Mouse (Mus musculus): ENCODE measurements around the gene Polr2g. TPM values are rescaled to one million over a fixed set of nuclear protein-coding genes. Genes with fewer than 3 reads are reported as not detected.

The Polr2g gene
- polyA plus RNA-seq, 1 experiment from 2014 or later, result 105 TPM

DNA sequence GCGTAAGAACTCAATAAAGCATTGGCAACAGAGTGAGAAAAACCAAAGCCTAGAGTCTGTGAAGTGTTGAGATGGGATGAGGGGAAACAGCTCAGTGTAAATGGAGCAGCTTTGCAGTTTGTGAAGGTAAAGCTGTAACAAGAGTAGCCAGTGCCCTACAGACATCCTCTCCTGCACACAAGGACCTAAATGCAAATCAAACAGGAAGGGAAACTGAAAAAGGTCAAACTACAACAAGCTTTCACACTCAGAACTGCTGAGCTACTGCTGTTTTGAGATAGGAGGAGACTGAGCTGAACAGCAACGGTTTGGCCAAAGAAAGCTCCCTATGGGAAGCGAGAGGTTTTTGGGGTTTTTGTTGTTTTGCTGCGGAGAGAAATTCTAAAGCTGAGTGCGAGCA lies 8.4 kb upstream of the Polr2g start:
- H3K27me3 ChIP-seq (replicated peaks), result no peaks in the 10 kb centered on the region
- H3K4me1 ChIP-seq, result peaks cover 21% of the 10 kb centered on the region
- no peak for ATAC-seq
- H3K9ac ChIP-seq, result no peak overlapping the region
- H3K36me3 ChIP-seq, result peaks cover 64% of the 10 kb centered on the region
- WGBS (ENCODE audit: insufficient replicate concordance), result 87% methylated on average over 5 of the region's 5 CpGs
- H3K4me3 ChIP-seq, result no peak overlapping the region
- no peak overlapping the region for H3K4me2 ChIP-seq
- peak overlapping the region; percentile 12 for H3K27ac ChIP-seq
- no peaks in the 10 kb centered on the region for H3K9me3 ChIP-seq (replicated peaks)

DNA sequence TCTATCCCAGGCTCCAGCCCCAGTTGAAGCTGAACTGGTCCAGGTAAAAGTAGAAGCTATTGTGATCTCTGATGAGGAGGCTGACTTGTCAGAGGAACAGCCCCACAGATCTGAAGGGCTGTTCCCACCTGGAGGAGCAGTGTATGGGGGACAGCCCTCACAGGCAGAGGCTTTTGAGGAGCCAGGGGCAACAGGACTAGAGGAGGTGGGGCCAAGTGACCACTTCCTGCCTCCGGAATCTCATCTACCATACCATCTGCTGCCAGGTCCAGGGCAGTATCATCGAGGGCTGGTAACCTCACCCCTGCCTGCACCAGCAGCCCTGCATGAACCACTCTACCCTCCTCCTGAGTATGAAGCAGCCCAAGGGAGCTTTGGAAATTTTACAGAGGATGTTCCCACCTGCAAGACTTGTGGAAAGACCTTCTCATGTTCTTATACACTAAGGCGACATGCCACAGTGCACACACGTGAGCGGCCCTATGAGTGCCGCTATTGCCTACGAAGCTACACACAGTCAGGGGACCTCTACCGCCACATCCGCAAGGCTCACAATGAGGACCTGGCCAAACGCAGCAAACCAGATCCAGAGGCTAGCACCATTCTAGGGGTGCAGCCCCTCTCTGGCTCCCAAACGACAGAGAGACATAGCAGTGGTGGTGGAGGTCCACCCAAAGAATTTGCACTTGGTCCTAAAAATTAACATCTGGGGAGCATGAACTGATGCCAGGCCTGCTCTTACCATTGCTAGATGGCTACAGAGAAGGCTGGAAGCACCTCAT lies 5.7 kb upstream of the Polr2g start:
- H3K9ac ChIP-seq, result no peak overlapping the region
- WGBS (ENCODE audit: insufficient replicate concordance), result 63% methylated on average over 11 of the region's 11 CpGs
- no peaks in the 10 kb centered on the region for H3K9me3 ChIP-seq (replicated peaks)
- peak overlapping the region; percentile 81; the same call in 1 of the 2 replicates for H3K4me2 ChIP-seq
- no peak overlapping the region for H3K4me3 ChIP-seq
- peaks cover 30% of the 10 kb centered on the region for H3K4me1 ChIP-seq
- no peak for ATAC-seq
- H3K36me3 ChIP-seq, result peaks cover 42% of the 10 kb centered on the region
- H3K27ac ChIP-seq, result peak overlapping the region; percentile 78
- no peaks in the 10 kb centered on the region for H3K27me3 ChIP-seq (replicated peaks)

DNA sequence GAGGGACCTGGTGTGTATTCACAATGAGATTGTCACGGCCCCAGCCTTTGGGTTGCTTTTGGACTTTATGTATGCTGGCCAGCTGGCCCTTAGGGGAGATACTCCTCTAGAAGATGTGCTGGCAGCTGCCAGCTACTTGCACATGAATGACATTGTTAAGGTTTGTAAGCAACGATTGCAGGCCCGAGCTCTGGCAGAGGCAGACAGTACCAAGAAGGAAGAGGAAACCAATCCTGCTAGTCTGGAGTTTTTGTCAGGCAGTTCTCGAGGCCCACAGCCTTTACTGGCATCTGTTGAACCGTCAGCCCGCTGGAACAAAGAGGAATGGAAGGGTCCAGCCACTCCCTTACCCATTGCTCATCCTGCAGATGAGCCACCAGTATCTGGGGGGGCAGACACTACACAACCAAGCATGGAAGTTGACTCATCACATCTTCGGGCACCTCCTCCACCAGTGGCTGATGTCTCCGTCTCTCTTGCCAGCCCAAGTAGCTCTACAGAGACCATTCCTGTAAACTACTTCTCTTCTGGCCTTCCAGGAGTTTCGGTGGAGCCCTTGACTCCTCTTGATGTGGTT lies 4.9 kb upstream of the Polr2g start:
- H3K9me3 ChIP-seq (replicated peaks), result no peaks in the 10 kb centered on the region
- no peaks in the 10 kb centered on the region for H3K27me3 ChIP-seq (replicated peaks)
- peak overlapping the region; percentile 67 for H3K4me3 ChIP-seq
- H3K36me3 ChIP-seq, result peaks cover 34% of the 10 kb centered on the region
- H3K4me1 ChIP-seq, result peaks cover 35% of the 10 kb centered on the region
- H3K9ac ChIP-seq, result peak overlapping the region; percentile 34
- peak overlapping the region; percentile 81 for H3K4me2 ChIP-seq
- peak overlapping the region; percentile 78 for H3K27ac ChIP-seq
- 65% methylated on average over 9 of the region's 9 CpGs for WGBS (ENCODE audit: insufficient replicate concordance)
- no peak for ATAC-seq

DNA sequence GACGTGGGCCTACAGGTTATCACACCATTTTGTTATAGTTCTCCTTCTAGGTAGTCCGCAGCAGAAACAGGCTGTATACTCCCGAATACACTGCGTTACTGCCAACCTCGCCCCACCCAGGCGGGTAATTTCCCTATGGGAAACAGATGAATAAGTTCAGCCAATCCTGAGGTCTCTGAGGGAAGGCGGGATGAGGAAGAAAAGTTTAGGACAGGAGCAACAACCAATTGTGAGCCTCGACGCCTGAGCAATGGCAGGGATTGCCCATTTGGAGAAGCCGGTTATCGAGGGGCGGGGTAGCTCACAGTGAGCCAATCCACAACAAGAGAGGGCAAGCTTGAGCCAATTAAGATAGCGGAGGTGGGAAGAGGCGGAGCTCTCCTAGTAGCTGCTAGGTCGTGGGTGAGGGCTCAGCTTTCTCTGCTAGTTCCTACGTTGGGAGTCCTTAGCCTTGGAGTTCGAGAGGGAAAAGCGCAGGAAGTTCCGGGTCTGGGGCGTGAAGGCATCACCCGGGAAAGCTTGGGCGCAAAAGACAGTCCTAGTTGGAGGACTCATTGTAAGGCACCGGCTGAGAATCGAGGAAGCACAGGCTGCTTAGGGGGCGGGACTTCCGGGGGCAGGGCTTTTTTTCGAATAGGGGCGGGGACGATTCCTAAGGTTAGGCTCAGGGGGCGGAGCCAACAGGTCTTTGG lies 3.9 kb upstream of the Polr2g start, which contains the start of gene Zbtb3:
Zbtb3 (plus strand) TSS at position 426 of the 692 bp plus-strand sequence.
- H3K4me3 ChIP-seq, result peak within 1 kb of the TSS; percentile 67
- under 1% methylated on average over 30 of the region's 30 CpGs for WGBS (ENCODE audit: insufficient replicate concordance)
- ATAC-seq, result peak; percentile 96
- H3K9ac ChIP-seq, result peak within 1 kb of the TSS; percentile 68
- H3K27ac ChIP-seq, result peak within 1 kb of the TSS; percentile 83
- H3K36me3 ChIP-seq, result peaks cover 24% of the 10 kb centered on the region
- no peaks in the 10 kb centered on the region for H3K27me3 ChIP-seq (replicated peaks)
- H3K4me2 ChIP-seq, result peak within 1 kb of the TSS; percentile 81
- peaks cover 41% of the 10 kb centered on the region for H3K4me1 ChIP-seq
- H3K9me3 ChIP-seq (replicated peaks), result no peaks in the 10 kb centered on the region

DNA sequence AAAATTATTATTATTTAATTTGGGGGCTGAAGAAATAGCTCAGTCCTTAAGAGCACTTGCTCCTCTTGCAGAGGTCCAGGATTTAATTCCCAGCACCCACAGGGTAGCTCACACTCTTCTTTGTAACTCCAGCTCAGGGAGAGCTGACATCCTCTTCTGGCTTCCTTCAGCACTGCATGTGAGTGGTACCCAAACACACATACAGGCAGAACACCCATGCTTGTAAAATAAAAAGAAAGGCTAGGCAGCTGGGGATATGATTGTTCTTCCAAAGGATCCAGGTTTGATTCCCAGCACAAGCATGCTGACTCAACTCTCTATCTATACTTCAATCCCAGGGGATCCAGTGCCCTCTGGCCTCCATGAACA lies 554 bp upstream of the Polr2g start:
- H3K4me2 ChIP-seq, result peak overlapping the region; percentile 81
- ATAC-seq, result no peak

DNA sequence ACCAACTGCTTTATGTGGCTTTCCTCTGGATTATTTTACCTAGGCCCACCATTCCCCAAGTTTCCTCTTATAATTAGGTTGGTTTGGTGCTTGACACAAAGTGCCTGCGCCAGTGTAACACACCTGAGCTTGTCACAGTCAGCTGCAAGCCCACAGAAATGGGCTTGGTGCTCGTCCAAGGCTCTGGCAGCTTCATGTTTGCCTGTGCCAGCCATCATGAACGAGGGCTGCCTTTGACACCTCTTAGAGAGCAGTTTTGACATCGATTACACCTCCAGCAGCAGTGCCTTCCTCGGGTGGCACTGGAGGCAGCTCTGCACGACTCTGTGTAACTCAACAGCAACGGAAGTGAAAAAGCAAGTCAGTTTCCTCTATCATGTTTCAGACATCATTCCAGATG lies 8.2 kb downstream of the Polr2g start:
- 74% methylated on average over 7 of the region's 7 CpGs for WGBS (ENCODE audit: insufficient replicate concordance)

More for the DNA sequence above, 554 bp upstream of the Polr2g start:
- H3K9me3 ChIP-seq (replicated peaks), result no peaks in the 10 kb centered on the region
- peaks cover 45% of the 10 kb centered on the region for H3K4me1 ChIP-seq
- H3K27ac ChIP-seq, result no peak overlapping the region
- H3K4me3 ChIP-seq, result peak overlapping the region; percentile 76
- peak overlapping the region; percentile 74; the same call in 1 of the 2 replicates for H3K9ac ChIP-seq
- H3K27me3 ChIP-seq (replicated peaks), result no peaks in the 10 kb centered on the region
- H3K36me3 ChIP-seq, result peaks cover 25% of the 10 kb centered on the region

DNA sequence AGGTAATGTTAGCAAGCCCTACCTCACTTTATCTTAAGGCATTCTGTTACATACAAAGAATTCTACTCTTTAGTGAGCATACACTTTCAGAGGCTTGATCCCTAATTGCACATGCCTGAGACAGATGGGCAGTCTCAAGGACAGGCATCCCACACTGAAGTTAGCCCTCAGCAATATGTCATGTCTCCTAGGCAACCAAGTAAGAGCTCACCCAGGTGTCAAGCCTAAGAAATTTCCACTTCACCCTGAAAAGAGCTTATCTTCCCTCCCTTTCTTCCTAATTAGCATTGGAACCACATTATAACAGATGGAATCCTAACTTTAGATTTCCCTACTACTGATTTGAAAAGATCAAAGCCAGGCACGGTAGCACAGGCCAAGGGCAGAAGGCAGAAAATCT lies 9.2 kb downstream of the Polr2g start:
- Histone ChIP-seq H3K4me3 (no peak overlapping the region), H3K4me1 (peaks cover 17% of the 10 kb centered on the region), H3K36me3 (peaks cover 26% of the 10 kb centered on the region), H3K9ac (no peak overlapping the region), H3K27ac (0 out of 2 replicates have a peak overlapping the region, but pooled peaks have one; percentile 7), H3K9me3 (replicated peaks) (peaks cover 9% of the 10 kb centered on the region; the same call in 1 of the 2 replicates), H3K4me2 (no peak overlapping the region), H3K27me3 (replicated peaks) (no peaks in the 10 kb centered on the region)
- WGBS (ENCODE audit: insufficient replicate concordance), result 61% methylated on average over 1 of the region's 1 CpGs
- no peak for ATAC-seq

More for the DNA sequence above, 8.2 kb downstream of the Polr2g start:
- Histone ChIP-seq H3K4me3 (no peak overlapping the region), H3K27me3 (replicated peaks) (no peaks in the 10 kb centered on the region), H3K36me3 (peaks cover 36% of the 10 kb centered on the region), H3K4me2 (no peak overlapping the region), H3K4me1 (peaks cover 12% of the 10 kb centered on the region), H3K9ac (no peak overlapping the region), H3K9me3 (replicated peaks) (peaks cover 9% of the 10 kb centered on the region; the same call in 1 of the 2 replicates), H3K27ac (no peak overlapping the region)
- no peak for ATAC-seq

DNA sequence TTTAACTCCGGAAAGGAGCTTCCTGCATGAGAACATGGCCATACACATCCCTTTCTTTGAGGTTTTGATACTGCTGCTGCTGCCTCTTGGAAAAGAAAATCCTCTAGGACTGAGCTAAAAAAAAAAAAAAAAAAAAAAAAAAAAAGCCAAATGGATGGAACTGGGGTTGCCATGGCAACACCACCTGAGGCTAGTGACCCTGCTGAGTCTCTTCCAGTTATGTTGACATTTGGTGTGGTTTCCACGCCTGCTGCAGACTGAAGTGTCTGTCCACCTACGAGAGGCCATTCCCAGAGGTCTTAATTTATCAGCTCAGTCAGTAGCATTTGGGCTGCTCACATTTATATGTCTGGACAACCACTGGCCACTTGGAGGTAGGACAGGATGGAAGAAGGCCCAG lies 9.9 kb downstream of the Polr2g start:
- WGBS (ENCODE audit: insufficient replicate concordance), result 46% methylated on average over 3 of the region's 3 CpGs
- no peak for ATAC-seq

DNA sequence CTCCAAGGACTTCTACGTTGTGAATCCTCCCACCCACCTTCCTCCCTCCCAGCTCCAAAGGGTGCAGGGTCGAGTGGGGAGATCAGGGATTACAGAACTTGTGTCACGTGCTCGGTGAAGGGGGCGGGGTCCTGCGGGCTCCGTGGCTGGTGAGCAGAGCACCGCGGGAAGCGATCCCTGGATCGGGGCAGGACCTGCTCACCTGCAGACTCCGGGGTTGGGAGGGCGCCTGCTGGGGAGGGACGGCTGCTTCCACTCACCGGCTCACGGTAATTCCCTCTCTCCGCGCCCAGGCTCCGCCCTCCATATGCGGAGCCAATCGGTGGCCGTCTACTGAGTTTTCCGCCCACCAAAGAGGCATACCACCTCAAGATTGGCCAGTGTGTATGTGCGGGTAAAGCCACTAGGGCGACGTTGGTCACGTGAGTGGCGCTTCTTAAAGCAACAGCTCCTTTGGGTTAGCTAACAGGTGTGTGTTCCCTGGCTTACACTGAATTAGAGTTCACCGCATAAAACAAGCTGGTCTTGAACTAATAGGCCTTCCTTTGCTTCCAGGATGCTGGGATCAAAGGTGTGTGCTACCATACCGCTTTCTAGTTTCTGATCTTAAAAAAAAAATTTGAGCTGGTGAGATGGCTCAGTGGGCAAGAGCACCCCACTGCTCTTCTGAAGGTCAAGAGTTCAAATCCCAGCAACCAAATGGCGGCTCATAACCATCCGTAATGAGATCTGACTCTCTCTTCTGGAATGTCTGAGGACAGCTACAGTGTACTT lies 12.2 kb downstream of the Polr2g start, which contains the start of gene Taf6l:
Taf6l (minus strand) TSS at position 410 of the 774 bp plus-strand sequence.
- peak within 1 kb of the TSS; percentile 82 for H3K27ac ChIP-seq
- H3K9me3 ChIP-seq (replicated peaks), result no peaks in the 10 kb centered on the region
- peaks cover 35% of the 10 kb centered on the region for H3K36me3 ChIP-seq
- peak within 1 kb of the TSS; percentile 73 for H3K4me3 ChIP-seq
- peak within 1 kb of the TSS; percentile 74 for H3K4me2 ChIP-seq
- peaks cover 17% of the 10 kb centered on the region for H3K4me1 ChIP-seq
- under 1% methylated on average over 32 of the region's 32 CpGs for WGBS (ENCODE audit: insufficient replicate concordance)
- ATAC-seq, result peak; percentile 99
- no peaks in the 10 kb centered on the region for H3K27me3 ChIP-seq (replicated peaks)
- H3K9ac ChIP-seq, result peak within 1 kb of the TSS; percentile 80

More for the DNA sequence above, 9.9 kb downstream of the Polr2g start:
- no peak overlapping the region for H3K4me2 ChIP-seq
- peaks cover 17% of the 10 kb centered on the region for H3K4me1 ChIP-seq
- H3K27ac ChIP-seq, result 0 out of 2 replicates have a peak overlapping the region, but pooled peaks have one; percentile 7
- H3K4me3 ChIP-seq, result no peak overlapping the region
- H3K9me3 ChIP-seq (replicated peaks), result peaks cover 6% of the 10 kb centered on the region; the same call in 1 of the 2 replicates
- no peak overlapping the region for H3K9ac ChIP-seq
- H3K27me3 ChIP-seq (replicated peaks), result no peaks in the 10 kb centered on the region
- H3K36me3 ChIP-seq, result peaks cover 26% of the 10 kb centered on the region

DNA sequence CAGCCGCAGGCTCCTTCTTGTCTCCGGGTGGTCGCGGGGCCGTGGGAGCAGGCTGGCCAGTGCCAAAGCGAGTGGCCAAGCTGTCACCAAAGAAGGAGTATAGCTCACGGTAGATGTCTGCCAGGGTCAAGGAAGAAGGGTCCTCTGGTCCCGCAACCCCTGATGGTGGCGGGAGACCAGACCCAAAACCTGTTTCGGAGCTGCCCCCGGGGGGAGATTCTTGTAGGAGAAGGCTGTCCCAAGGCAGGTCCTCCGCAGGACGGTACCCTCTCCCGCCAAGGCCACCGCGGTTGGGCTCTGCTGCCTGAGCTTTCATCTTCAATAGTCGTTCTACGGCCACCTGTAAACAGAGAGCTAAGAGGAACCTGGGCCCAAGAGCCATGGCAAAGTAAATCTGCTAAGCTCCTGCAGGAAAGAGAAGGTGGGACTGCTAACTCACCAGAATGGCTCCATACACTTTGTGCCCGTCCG lies 23.4 kb downstream of the Polr2g start:
- Histone ChIP-seq H3K36me3 (peaks cover 53% of the 10 kb centered on the region), H3K9ac (peak overlapping the region; percentile 96), H3K27ac (peak overlapping the region; percentile 99), H3K27me3 (replicated peaks) (no peaks in the 10 kb centered on the region), H3K9me3 (replicated peaks) (no peaks in the 10 kb centered on the region), H3K4me2 (peak overlapping the region; percentile 99), H3K4me1 (peaks cover 53% of the 10 kb centered on the region), H3K4me3 (peak overlapping the region; percentile 74)
- no peak for ATAC-seq
- 6% methylated on average over 20 of the region's 20 CpGs for WGBS (ENCODE audit: insufficient replicate concordance)
